Mouse (Mus musculus) embryonic fibroblast, embryonic 13.5 days (primary cell): Measurements from ENCODE around the gene Arf3. TPM values are rescaled to one million over a fixed set of nuclear protein-coding genes. Genes with fewer than 3 reads are reported as not detected.
"Not testable (repeated sequence)": the region's sequence is repeated elsewhere in the genome, so short reads cannot be mapped to it uniquely, and the experiment has no call there.

ENCODE experiments used
- H3K27ac ChIP-seq: 2 replicates; pipeline ENCODE4 v1.5.1; 2012; ENCODE audit warnings: low read length, control low read depth, inconsistent platforms; ENCODE audit not compliant: insufficient read depth
- H3K4me1 ChIP-seq: 2 replicates; pipeline ENCODE4 v1.6.1; 2011; ENCODE audit warnings: low read length; ENCODE audit not compliant: control insufficient read depth, insufficient read depth
- H3K4me3 ChIP-seq: 2 replicates; pipeline ENCODE4 v1.5.1; 2011; ENCODE audit warnings: mild to moderate bottlenecking, control low read depth, low read length; ENCODE audit not compliant: insufficient read depth
- CTCF ChIP-seq: IDR thresholded peaks from 2 replicates; pipeline ENCODE4 v1.5.1; 2011; ENCODE audit warnings: mild to moderate bottlenecking, control low read depth, low read length, moderate library complexity, borderline replicate concordance; ENCODE audit not compliant: insufficient read depth
- POLR2A ChIP-seq: IDR thresholded peaks from 2 replicates; pipeline ENCODE4 v1.6.1; 2011; ENCODE audit warnings: low read depth, mild to moderate bottlenecking, control low read depth, low read length, moderate library complexity
- polyA plus RNA-seq: library from polyadenylated mRNA; stranded (reverse); fragments of >200 nt; gene quantifications from 2 replicates; pipeline ENCODE4 v1.2.4, GENCODE M21; 2011; ENCODE audit warnings: low read depth; ENCODE audit not compliant: missing spikeins, insufficient read length

Gene Arf3
- 91.3 and 112 TPM in 2 replicates for polyA plus RNA-seq

DNA sequence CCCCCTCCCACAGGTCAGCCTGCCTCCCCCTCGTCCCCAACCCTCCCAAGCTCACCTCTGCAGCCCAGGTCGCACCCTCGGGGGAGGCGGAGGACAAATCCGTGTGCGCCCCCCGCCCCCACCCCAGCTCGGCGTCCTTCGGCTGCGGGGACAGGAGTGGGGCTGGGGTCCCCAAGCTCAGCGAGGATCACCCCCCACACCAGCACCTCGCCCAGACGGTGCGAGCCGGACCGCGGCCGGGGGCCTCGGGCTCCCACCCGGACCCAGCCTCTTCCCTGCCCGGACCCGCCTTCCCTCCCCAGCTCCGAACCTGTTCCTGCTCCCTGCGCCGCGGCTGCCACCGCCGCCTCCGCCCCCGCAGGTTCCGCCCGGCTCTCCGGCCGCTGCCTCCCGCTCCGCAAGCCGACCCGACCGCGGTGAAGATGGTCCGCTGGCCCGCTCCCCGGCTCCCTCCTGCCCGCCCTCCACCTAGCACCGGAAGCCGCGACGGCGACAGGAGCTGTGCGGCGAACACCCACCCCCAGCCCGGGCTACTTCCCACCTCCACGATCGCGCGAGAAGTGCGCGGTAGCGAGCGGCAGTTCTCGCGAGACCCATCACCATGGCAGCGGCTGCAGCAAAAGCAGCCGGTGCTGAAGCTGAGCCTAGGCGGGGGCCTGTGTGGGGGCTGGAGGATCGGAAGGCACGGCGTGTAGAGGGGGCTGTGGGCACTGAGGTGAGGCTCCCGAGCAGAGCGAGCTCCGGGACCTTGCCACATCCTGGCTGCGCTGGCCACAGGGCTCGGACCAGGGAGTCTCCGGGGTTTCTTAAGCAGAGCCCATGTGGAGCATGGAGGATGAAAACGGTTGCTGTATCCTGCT, at the start of gene Arf3:
Arf3 (minus strand) TSS at position 545 of the 860 bp plus-strand sequence.
- H3K4me1 ChIP-seq, result peaks cover 8% of the 10 kb centered on the region
- H3K4me3 ChIP-seq, result peak within 1 kb of the TSS; percentile 81
- H3K27ac ChIP-seq, result peak within 1 kb of the TSS; percentile 38; the same call in 1 of the 2 replicates
- TF ChIP-seq CTCF (no peak), POLR2A (peak; percentile 80)

DNA sequence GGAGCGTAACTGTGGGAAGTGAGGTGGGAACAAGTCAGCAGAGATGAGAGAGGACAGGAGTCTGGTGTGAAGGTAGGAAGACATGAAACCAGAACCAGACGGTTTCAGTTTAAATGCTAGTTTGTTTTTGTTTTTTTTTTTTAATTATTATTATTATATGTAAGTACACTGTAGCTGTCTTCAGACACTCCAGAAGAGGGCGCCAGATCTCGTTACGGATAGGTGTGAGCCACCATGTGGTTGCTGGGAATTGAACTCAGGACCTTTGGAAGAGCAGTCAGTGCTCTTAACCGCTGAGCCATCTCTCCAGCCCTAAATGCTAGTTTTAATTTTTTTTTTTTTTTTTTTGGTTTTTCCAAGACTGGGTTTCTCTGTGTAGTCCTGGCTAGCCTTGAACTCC, 47.2 kb upstream of the Arf3 start:
- not testable (repeated sequence) for H3K27ac ChIP-seq, H3K4me1 ChIP-seq, H3K4me3 ChIP-seq

DNA sequence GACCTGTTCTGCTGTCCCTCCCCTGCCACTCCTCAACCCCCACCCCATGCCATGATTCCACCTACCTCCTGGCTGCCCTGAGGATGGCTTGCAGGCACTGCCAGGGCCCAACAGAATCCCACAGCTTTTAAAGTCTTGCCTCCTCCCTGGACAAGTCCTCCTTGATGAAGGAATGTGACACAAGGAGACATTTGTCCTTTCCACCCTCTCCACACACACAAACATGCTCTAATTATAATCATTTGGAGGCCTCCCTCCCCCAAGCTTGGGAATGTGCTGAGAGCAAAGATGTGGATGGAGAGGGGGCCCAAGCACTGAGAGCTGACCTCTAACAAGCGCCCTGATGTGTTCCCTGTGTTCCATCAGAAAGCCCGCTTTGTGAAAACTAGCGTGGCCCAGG, 46.4 kb upstream of the Arf3 start, which contains the start of gene Ddn:
Ddn (minus strand) TSS at position 101 of the 400 bp plus-strand sequence.
- TF ChIP-seq CTCF (no peak), POLR2A (no peak)
- Histone ChIP-seq H3K4me3 (no peak within 1 kb of the TSS), H3K27ac (no peak within 1 kb of the TSS), H3K4me1 (peaks cover 9% of the 10 kb centered on the region)

DNA sequence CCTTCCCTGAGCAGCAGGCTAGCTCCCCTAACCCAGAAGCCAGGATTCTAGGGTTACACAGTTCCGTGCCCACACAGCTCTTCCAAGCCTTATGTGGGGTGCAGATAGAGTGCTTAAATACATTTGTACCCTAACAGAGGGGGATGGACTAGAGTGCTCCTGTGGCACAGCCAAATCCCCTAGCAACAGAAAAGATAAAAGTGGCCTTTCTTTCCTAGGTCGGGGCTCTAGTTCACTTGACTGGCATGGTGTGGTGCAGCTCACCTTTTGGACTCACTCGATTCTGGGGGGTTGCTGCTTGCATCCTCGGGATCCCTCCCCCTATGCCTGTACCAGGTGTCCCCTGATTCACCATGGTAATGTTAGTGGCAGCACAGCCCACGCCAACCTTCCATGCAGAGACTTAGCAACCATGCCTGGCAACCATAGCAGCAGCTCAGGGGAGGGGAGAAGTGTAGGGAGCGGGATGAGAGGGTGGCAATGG, 45.7 kb upstream of the Arf3 start:
- Histone ChIP-seq H3K27ac (no peak overlapping the region), H3K4me3 (no peak overlapping the region), H3K4me1 (peaks cover 9% of the 10 kb centered on the region)
- TF ChIP-seq POLR2A (no peak), CTCF (no peak)

- Histone ChIP-seq H3K4me3 (peak overlapping the region; percentile 11; the same call in 1 of the 2 replicates), H3K4me1 (peaks cover 9% of the 10 kb centered on the region), H3K27ac (no peak overlapping the region)
- TF ChIP-seq POLR2A (no peak), CTCF (no peak)
Measured at GRCm38 (mm10) chr15:98807895-98808650, 45.1 kb upstream of the Arf3 start.

- no peak overlapping the region for H3K27ac ChIP-seq
Measured at GRCm38 (mm10) chr15:98806809-98807770, 44.1 kb upstream of the Arf3 start.

GRCm38 (mm10) chr15:98806071-98806808, 43.2 kb upstream of the Arf3 start:
- TF ChIP-seq POLR2A (no peak), CTCF (no peak)
- H3K27ac ChIP-seq, result no peak overlapping the region
- H3K4me3 ChIP-seq, result no peak overlapping the region
- H3K4me1 ChIP-seq, result peaks cover 9% of the 10 kb centered on the region

More at GRCm38 (mm10) chr15:98806809-98807770, 44.1 kb upstream of the Arf3 start:
- H3K4me1 ChIP-seq, result peaks cover 9% of the 10 kb centered on the region
- TF ChIP-seq CTCF (no peak), POLR2A (no peak)
- H3K4me3 ChIP-seq, result no peak overlapping the region

GRCm38 (mm10) chr15:98805324-98806040, 42.5 kb upstream of the Arf3 start:
- TF ChIP-seq CTCF, result peak; percentile 37; the same call in 1 of the 2 replicates
- no peak for TF ChIP-seq POLR2A
- Histone ChIP-seq H3K4me3 (0 out of 2 replicates have a peak overlapping the region, but pooled peaks have one; percentile 4), H3K27ac (no peak overlapping the region), H3K4me1 (peaks cover 9% of the 10 kb centered on the region)
